Mouse (Mus musculus): ENCODE measurements around the gene Trim67. TPM values are rescaled to one million over a fixed set of nuclear protein-coding genes. Genes with fewer than 3 reads are reported as not detected.
A peak's percentile ranks its signal among the peaks of the same experiment; 100 is the strongest.

The Trim67 gene
- polyA plus RNA-seq, 1 experiment: 0.26 TPM

GRCm38 (mm10) chr8:124803824-124804702, 11.2 kb downstream of the Trim67 start:
- 50% methylated on average over 12 of the region's 12 CpGs for WGBS
- TF ChIP-seq POLR2A (IDR thresholded peaks at IDR 0.05; ENCODE audit: control insufficient read depth, extremely low read depth, insufficient read depth, low read length, poor library complexity) (no peak), CTCF (IDR thresholded peaks at IDR 0.05; ENCODE audit: borderline replicate concordance, control insufficient read depth, extremely low read depth, insufficient read depth, low read length, poor library complexity) (no peak)
- H3K4me1 ChIP-seq (replicated peaks; ENCODE audit: control insufficient read depth, insufficient read depth, low read length): no peaks in the 10 kb centered on the region

GRCm38 (mm10) chr8:124805990-124806389, 13.1 kb downstream of the Trim67 start:
- H3K27ac ChIP-seq (ENCODE audit: control insufficient read depth, insufficient read depth, low read length): no peak overlapping the region
- DNase-seq: no peak
- 93% methylated on average over 4 of the region's 4 CpGs for WGBS

More at GRCm38 (mm10) chr8:124803824-124804702, 11.2 kb downstream of the Trim67 start:
- Histone ChIP-seq H3K27me3 (ENCODE audit: control insufficient read depth, insufficient read depth, low read length) (no peaks in the 10 kb centered on the region), H3K4me3 (ENCODE audit: control insufficient read depth, insufficient read depth, low read length) (no peak overlapping the region), H3K27ac (ENCODE audit: control insufficient read depth, insufficient read depth, low read length) (no peak overlapping the region), H3K36me3 (ENCODE audit: control insufficient read depth, insufficient read depth, low read length) (no peaks in the 10 kb centered on the region)
- no peak for DNase-seq

DNA sequence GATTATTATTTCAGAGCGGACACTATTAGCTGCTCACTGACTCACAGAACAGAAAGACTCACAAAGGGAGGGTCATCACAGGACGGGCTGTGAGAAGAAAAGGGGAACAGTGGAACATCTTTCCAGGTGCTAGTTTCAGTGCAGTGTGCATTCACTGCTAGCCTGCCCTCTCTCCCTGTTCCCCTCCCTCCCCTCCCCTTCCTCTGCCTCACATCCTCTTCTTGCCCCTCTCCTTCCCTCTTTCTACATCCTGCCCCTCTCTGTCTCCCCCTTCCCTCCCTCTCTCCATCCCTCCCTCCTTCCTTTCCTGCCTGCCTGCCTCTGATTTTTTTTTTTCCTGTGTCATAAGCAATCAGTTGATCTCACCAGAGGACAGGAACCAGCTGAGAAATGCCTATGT, 16.5 kb downstream of the Trim67 start:
- Histone ChIP-seq H3K4me1 (replicated peaks; ENCODE audit: control insufficient read depth, insufficient read depth, low read length) (no peaks in the 10 kb centered on the region), H3K27me3 (ENCODE audit: control insufficient read depth, insufficient read depth, low read length) (no peaks in the 10 kb centered on the region), H3K4me3 (ENCODE audit: control insufficient read depth, insufficient read depth, low read length) (no peak overlapping the region), H3K36me3 (ENCODE audit: control insufficient read depth, insufficient read depth, low read length) (no peaks in the 10 kb centered on the region), H3K27ac (ENCODE audit: control insufficient read depth, insufficient read depth, low read length) (no peak overlapping the region)
- TF ChIP-seq POLR2A (IDR thresholded peaks at IDR 0.05; ENCODE audit: control insufficient read depth, extremely low read depth, insufficient read depth, low read length, poor library complexity) (no peak), CTCF (IDR thresholded peaks at IDR 0.05; ENCODE audit: borderline replicate concordance, control insufficient read depth, extremely low read depth, insufficient read depth, low read length, poor library complexity) (no peak)
- no peak for DNase-seq
- WGBS: 43% methylated on average over 2 of the region's 2 CpGs

More at GRCm38 (mm10) chr8:124805990-124806389, 13.1 kb downstream of the Trim67 start:
- TF ChIP-seq CTCF (IDR thresholded peaks at IDR 0.05; ENCODE audit: borderline replicate concordance, control insufficient read depth, extremely low read depth, insufficient read depth, low read length, poor library complexity) (no peak), POLR2A (IDR thresholded peaks at IDR 0.05; ENCODE audit: control insufficient read depth, extremely low read depth, insufficient read depth, low read length, poor library complexity) (no peak)
- H3K27me3 ChIP-seq (ENCODE audit: control insufficient read depth, insufficient read depth, low read length): no peaks in the 10 kb centered on the region
- no peak overlapping the region for H3K4me3 ChIP-seq (ENCODE audit: control insufficient read depth, insufficient read depth, low read length)
- H3K36me3 ChIP-seq (ENCODE audit: control insufficient read depth, insufficient read depth, low read length): no peaks in the 10 kb centered on the region
- H3K4me1 ChIP-seq (replicated peaks; ENCODE audit: control insufficient read depth, insufficient read depth, low read length): no peaks in the 10 kb centered on the region

DNA sequence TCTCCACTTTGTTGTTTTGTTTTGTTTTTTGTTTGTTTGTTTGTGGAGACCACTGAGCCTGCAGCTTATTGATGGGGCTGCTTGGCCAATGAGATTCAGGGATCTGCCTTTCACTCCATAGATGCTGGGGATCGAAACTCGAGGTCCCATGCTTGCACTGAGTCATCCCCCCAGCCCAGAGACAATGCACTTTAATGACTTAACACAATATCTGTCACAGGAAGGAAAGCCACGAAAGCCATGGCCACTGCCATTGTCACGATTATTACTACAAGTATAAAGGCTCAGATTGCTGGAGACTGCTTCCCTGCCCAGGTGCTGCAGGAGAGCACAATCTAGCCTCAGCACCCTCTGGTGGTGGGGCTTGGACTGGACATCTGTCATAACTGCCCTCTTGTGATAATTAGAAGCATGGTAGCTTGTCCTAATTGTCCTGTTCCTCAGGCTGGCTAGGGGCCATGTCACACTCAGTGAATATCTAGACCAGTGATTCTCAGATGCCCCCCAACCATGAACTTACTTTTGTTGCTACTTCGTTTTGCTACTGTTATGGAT, 17.2 kb downstream of the Trim67 start:
- H3K4me1 ChIP-seq (replicated peaks; ENCODE audit: control insufficient read depth, insufficient read depth, low read length): no peaks in the 10 kb centered on the region
- TF ChIP-seq POLR2A (IDR thresholded peaks at IDR 0.05; ENCODE audit: control insufficient read depth, extremely low read depth, insufficient read depth, low read length, poor library complexity) (no peak), CTCF (IDR thresholded peaks at IDR 0.05; ENCODE audit: borderline replicate concordance, control insufficient read depth, extremely low read depth, insufficient read depth, low read length, poor library complexity) (no peak)
- H3K36me3 ChIP-seq (ENCODE audit: control insufficient read depth, insufficient read depth, low read length): no peaks in the 10 kb centered on the region
- DNase-seq: peak; percentile 7
- no peaks in the 10 kb centered on the region for H3K27me3 ChIP-seq (ENCODE audit: control insufficient read depth, insufficient read depth, low read length)
- 32% methylated on average over 5 of the region's 5 CpGs for WGBS
- H3K4me3 ChIP-seq (ENCODE audit: control insufficient read depth, insufficient read depth, low read length): no peak overlapping the region
- H3K27ac ChIP-seq (ENCODE audit: control insufficient read depth, insufficient read depth, low read length): no peak overlapping the region

DNA sequence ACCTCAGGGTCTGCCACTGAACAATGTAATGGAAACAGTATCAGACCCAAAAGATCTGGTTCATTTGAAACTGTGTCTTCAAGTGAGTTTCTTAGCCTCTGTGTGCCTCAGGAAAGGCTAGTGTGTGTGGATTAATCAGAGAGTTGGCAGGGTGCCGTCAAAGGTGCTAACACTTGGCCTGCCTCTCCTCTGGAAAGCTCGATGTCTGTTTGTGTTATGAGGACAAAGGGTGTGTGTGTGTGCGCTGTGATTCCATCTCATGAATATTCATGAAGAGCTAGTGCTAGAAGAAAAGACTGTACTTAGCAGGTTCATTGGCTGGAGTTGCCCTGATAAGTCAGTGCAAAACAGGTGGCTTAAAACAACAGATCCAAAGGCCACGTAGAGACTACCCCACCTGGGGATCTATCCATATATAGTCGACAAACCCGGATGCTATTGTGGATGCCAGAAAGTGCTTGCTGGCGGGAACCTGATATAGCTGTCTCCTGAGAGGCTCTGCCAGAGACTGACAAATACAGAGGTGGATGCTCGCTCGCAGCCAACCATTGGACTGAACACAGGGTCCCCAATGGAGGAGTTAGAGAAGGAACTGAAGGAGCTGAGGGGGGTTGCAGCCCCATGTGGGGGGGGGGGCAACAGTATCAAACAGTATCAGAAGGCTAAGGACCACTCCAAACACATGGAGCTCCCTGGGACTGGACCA, 17.9 kb downstream of the Trim67 start:
- Histone ChIP-seq H3K4me3 (ENCODE audit: control insufficient read depth, insufficient read depth, low read length) (no peak overlapping the region), H3K27me3 (ENCODE audit: control insufficient read depth, insufficient read depth, low read length) (no peaks in the 10 kb centered on the region), H3K27ac (ENCODE audit: control insufficient read depth, insufficient read depth, low read length) (no peak overlapping the region), H3K4me1 (replicated peaks; ENCODE audit: control insufficient read depth, insufficient read depth, low read length) (no peaks in the 10 kb centered on the region), H3K36me3 (ENCODE audit: control insufficient read depth, insufficient read depth, low read length) (no peaks in the 10 kb centered on the region)
- TF ChIP-seq CTCF (IDR thresholded peaks at IDR 0.05; ENCODE audit: borderline replicate concordance, control insufficient read depth, extremely low read depth, insufficient read depth, low read length, poor library complexity): no peak
- no peak for TF ChIP-seq POLR2A (IDR thresholded peaks at IDR 0.05; ENCODE audit: control insufficient read depth, extremely low read depth, insufficient read depth, low read length, poor library complexity)
- DNase-seq: no peak
- WGBS: 69% methylated on average over 9 of the region's 9 CpGs

GRCm38 (mm10) chr8:124813326-124813725, 20.4 kb downstream of the Trim67 start:
- no peaks in the 10 kb centered on the region for H3K36me3 ChIP-seq (ENCODE audit: control insufficient read depth, insufficient read depth, low read length)
- TF ChIP-seq CTCF (IDR thresholded peaks at IDR 0.05; ENCODE audit: borderline replicate concordance, control insufficient read depth, extremely low read depth, insufficient read depth, low read length, poor library complexity) (no peak), POLR2A (IDR thresholded peaks at IDR 0.05; ENCODE audit: control insufficient read depth, extremely low read depth, insufficient read depth, low read length, poor library complexity) (no peak)
- H3K4me1 ChIP-seq (replicated peaks; ENCODE audit: control insufficient read depth, insufficient read depth, low read length): no peaks in the 10 kb centered on the region
- no peak overlapping the region for H3K4me3 ChIP-seq (ENCODE audit: control insufficient read depth, insufficient read depth, low read length)
- 93% methylated on average over 4 of the region's 4 CpGs for WGBS
- DNase-seq: no peak
- H3K27me3 ChIP-seq (ENCODE audit: control insufficient read depth, insufficient read depth, low read length): no peaks in the 10 kb centered on the region
- no peak overlapping the region for H3K27ac ChIP-seq (ENCODE audit: control insufficient read depth, insufficient read depth, low read length)

Data from thymus, adult 2 months (tissue).